Mouse (Mus musculus) stomach, postnatal 0 days (tissue): ENCODE measurements around the gene Actn3.

ENCODE experiments used
- CTCF ChIP-seq: IDR thresholded peaks from 2 replicates; pipeline ENCODE4 v1.5.1; 2016; ENCODE audit warnings: antibody characterized with exemption, low read depth, mild to moderate bottlenecking, moderate library complexity
- EP300 ChIP-seq: optimal IDR thresholded peaks from 2 replicates; pipeline ENCODE3; 2016; ENCODE audit warnings: antibody characterized with exemption

DNA sequence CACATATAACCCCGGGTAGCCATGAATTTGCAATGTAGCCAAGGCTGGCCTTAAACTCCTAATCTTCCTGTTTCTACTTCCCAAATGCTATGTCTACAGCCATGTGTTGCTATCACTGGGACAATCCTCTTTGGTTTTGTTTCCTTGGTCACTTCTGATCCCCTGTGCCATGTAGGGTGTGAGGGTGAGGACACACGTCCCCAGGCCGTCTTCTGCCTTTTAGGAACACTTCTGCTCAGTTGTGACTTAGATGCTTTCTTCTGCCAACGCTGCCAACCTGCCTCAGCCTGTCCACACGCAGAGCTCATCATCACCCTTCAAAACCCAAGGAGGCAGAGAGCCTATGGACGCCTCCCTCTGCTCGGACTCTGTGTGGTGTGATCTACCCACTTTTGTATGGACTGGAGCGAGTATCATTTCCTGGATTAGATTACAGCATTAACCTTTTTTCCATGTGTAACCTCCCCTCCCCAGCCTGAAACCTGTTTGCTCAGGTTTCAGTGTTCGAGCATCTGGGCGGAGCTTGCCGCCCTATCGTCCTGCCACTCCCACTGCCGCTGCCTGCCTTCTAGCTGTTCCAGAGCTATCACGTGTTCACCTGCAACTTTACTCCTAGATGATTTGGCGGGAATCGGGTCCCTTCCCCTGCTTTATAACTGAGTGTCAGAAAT lies 49.1 kb downstream of the Actn3 start:
- no peak for TF ChIP-seq CTCF
- no peak for TF ChIP-seq EP300
